Mouse (Mus musculus): ENCODE results near the gene 1700023F06Rik.
A peak's percentile ranks its signal among the peaks of the same experiment; 100 is the strongest.

The 1700023F06Rik gene

GRCm38 (mm10) chr11:103208458-103208857 is at the start of gene 1700023F06Rik:
TSS of gene 1700023F06Rik (minus strand) at chr11:103208558.
- DNase-seq (ENCODE audit: low spot score), result no peak

- no peak for DNase-seq (ENCODE audit: low spot score)
These were observed 49.7 kb upstream of the 1700023F06Rik start for GRCm38 (mm10) chr11:103257938-103258481.

GRCm38 (mm10) chr11:103253605-103254004 is 45.2 kb upstream of the 1700023F06Rik start:
- DNase-seq (ENCODE audit: low spot score), result no peak

- DNase-seq (ENCODE audit: low spot score), result no peak
These were observed 44.0 kb upstream of the 1700023F06Rik start for GRCm38 (mm10) chr11:103252380-103252779.

GRCm38 (mm10) chr11:103250324-103250723 is 42.0 kb upstream of the 1700023F06Rik start:
- DNase-seq (ENCODE audit: low spot score), result no peak

DNA sequence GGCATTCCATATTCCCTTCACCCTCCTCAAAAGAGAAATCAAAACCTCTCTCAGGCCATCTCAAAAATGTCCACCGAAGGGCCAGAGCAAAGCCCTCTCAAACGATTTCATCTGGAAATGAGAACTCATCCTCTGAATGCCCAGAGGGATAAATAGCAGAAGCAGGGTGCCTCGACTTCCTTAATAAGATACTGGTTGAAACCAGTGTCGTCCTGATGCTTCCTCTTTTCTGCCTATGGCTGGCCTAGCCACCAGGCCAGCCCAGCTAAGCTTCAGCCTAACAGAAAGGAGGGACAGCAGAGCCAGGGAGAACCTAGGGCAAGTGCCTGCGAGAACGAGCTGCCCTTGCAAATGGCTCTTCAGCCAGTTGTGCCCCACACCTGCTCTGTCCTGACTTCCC is 41.2 kb upstream of the 1700023F06Rik start:
- no peak for DNase-seq (ENCODE audit: low spot score)

DNA sequence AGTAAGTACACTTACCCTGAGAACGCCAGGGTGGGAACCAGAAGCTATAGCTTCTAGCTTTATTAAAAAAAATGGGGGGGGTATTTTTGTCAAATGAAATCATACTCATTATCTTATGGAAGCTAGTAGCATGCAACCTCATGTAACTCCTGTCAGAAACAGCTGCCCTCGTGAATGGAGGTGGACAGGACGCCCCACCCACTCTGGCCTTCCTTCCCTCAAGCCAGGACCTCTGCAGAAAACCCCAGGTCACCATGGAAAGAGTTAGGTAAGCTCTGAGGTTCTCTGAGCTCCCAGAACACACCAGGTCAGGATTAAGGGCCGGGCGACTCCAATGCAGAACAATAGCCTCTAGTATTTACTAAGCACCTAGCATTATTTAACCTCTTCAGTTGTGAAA is 40.5 kb upstream of the 1700023F06Rik start:
- no peak for DNase-seq (ENCODE audit: low spot score)

DNA sequence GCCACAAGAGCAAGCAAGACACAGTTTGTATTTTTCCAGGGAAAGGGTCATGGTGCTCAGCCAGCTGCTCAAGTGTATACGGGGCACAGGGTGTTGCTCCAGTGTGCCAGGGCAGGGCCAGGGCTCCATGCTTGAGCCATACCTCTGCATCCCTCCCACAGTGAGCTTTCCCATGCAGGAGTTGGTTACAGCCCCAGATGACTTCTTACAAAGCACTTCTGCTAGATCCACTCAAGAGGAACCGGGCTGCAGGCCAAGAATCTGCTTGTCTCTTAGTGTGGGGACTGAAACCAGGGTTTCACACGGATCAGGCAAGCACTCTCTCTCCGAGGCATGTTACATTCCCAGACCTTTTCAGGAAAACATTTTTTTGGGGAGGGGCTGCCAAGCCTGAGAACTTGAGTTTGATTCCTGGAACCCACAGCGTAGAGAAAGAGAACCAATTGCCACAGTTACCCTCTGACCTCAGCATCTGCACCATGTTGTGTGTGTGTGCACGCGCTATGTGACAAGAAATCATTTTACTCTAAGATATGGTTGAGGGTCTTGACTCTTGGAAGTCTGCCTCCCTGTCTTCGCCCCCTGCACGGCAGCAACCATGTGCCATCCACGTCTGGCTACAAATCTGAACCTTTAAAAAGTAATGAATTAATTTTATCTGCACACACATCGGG is 39.3 kb upstream of the 1700023F06Rik start:
- DNase-seq (ENCODE audit: low spot score), result peak; percentile 47

GRCm38 (mm10) chr11:103246731-103247290 is 38.5 kb upstream of the 1700023F06Rik start:
- no peak for DNase-seq (ENCODE audit: low spot score)

GRCm38 (mm10) chr11:103246081-103246730 is 37.8 kb upstream of the 1700023F06Rik start:
- no peak for DNase-seq (ENCODE audit: low spot score)

GRCm38 (mm10) chr11:103244856-103245255 is 36.5 kb upstream of the 1700023F06Rik start:
- DNase-seq (ENCODE audit: low spot score), result no peak

GRCm38 (mm10) chr11:103240740-103241139 is 32.4 kb upstream of the 1700023F06Rik start:
- DNase-seq (ENCODE audit: low spot score), result no peak

DNA sequence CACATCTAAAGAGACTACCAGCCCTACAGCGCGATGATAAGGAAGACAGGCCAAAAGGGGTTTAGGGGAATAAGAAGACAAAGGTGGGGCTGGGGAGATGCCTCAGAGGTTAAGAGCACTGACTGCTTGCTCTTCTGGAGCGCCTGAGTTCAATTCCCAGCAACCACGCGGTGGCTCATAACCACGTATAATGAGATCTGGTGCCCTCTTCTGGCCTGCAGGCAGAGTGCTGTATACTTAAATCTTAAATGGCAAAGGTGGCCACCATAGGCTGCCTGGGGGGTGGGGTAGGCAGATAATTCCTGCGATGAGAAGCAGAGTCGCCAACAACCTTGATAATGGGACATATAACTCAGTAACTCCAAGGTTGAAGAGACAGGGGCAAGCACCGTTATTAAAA is 29.4 kb upstream of the 1700023F06Rik start:
- DNase-seq (ENCODE audit: low spot score), result no peak

DNA sequence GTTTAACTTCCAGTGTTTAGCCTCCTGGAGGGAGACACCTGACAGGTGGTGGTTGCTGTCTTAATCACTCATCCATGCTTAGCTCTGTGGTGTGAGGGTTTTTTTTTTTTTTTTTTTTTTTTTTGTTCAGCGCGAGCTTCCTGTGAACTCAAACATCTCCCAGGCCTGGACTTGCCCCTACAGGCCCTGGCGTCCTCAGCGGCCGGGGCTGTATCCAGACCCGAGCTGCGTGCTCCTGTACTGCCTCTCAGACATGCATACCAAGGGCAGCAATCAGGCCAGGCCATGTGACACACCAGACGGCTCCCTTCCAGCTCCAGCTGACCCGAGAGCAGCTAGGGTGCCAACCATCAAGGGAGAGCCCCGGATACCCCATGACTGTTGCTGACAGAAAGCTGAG is 28.5 kb upstream of the 1700023F06Rik start:
- DNase-seq (ENCODE audit: low spot score), result no peak

DNA sequence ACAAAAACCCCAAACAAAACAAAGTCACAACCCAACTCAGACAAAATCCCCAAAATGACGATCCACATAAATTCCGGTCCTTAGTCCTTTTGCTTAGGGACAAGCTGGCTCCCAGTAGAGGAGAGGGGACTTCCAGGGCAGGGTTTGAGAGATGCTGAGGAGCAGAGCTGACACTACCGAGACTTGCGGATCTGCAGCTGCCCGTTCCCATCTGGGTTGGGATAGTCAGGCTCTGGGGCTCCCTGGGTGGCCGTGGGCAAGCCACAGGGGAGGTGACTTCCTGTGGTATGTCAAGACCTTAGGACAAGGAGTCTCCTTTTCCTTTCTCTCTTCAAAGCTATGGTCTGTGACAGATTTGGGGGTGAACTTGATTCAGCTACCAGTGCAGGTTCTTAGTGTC is 28.1 kb upstream of the 1700023F06Rik start:
- no peak for DNase-seq (ENCODE audit: low spot score)

DNA sequence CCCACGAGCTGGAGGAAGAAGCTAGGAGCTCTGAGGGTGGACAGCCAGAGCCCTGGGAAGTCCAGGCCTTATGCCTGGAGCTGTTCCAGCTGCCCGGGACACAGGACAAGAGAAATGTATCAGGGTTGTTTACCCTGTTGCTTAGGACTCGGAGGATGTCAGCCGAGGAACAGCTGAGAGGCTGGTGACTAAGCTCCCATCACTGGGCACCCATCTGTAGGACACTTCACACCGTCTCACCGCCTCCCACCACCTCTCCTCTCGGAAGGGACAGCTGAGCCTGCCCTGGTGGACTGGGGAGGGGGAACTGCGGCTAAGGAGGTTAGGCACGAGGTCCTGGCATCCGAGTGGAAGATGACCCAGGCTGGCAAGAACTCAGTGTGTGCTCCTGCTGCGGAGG is 27.3 kb upstream of the 1700023F06Rik start:
- no peak for DNase-seq (ENCODE audit: low spot score)

GRCm38 (mm10) chr11:103234447-103234846 is 26.1 kb upstream of the 1700023F06Rik start:
- DNase-seq (ENCODE audit: low spot score), result no peak

- no peak for DNase-seq (ENCODE audit: low spot score)
These were observed 24.6 kb upstream of the 1700023F06Rik start for GRCm38 (mm10) chr11:103232966-103233365.

GRCm38 (mm10) chr11:103231367-103231766 is 23.0 kb upstream of the 1700023F06Rik start:
- DNase-seq (ENCODE audit: low spot score), result no peak

GRCm38 (mm10) chr11:103230626-103231025 is 22.3 kb upstream of the 1700023F06Rik start:
- no peak for DNase-seq (ENCODE audit: low spot score)

DNA sequence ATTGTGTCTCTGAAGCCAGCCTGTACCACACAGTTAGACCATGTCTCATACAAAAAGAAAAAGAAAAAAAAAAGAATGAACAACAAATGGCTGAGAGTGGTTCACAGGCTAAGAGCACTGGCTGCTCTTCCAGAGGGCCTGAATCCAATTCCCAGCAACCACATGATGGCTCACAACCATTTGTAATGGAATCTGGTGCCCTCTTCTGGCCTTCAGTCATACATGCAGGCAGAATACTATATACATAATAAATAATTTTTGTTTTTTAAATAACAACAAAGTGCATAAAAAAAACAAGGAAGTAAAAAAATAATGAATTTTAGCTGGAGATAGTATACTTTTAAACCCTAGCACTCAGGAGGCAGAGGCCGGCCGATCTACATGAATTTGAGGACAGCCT is 21.2 kb upstream of the 1700023F06Rik start:
- no peak for DNase-seq (ENCODE audit: low spot score)

DNA sequence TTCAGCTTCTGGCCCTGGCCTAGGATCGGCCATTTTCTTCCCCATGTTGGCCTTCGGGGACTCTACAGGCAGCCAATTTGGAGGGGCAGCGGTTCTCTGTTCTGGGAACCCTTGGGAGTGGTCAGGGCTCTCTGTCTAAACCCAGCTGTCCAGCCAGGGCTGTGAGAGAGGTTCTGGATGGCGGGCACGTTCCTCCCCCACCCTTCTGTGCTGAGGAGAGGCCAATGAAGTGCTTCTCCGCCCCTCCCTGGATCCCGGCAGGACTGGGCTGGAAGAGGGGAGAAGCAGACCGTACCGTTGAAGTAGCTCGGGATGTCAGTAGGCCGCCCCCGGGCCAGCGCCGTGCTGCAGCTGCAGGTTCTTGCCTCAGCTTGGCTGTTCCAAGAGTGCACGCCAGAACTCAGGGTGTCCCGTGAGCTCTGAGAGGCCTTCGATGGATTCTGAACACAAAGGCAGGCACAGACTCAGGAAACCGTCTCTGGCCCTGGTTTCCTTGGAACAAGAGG is 15.6 kb upstream of the 1700023F06Rik start:
- DNase-seq (ENCODE audit: low spot score), result no peak

- no peak for DNase-seq (ENCODE audit: low spot score)
These were observed 15.1 kb upstream of the 1700023F06Rik start for GRCm38 (mm10) chr11:103223444-103223843.
